Mouse (Mus musculus): ENCODE measurements at regions not wholly inside any gene's neighbourhood (a gene's known extent, or its start where the extent isn't known, plus 50 kb on each side); places are given as distances from the start of the nearest gene placed in this dataset.
A peak's percentile ranks its signal among the peaks of the same experiment; 100 is the strongest.

GRCm38 (mm10) chr15:51110186-51110585 lies 2774.5 kb upstream of the Gm7489 start:
- Histone ChIP-seq H3K27ac (ENCODE audit: low read depth, low read length) (no peak overlapping the region), H3K4me1 (ENCODE audit: control insufficient read depth, insufficient read depth, low read length) (no peaks in the 10 kb centered on the region), H3K4me2 (ENCODE audit: low read depth) (no peak overlapping the region), H3K4me3 (ENCODE audit: low read depth, low read length) (no peak overlapping the region), H3K9ac (ENCODE audit: low read length) (no peak overlapping the region), H3K27me3 (ENCODE audit: control insufficient read depth, insufficient read depth, low read length) (no peaks in the 10 kb centered on the region), H3K36me3 (ENCODE audit: control insufficient read depth, insufficient read depth, low read length) (no peaks in the 10 kb centered on the region), H3K9me3 (ENCODE audit: control insufficient read depth, low read length) (no peaks in the 10 kb centered on the region)
- ATAC-seq (ENCODE audit: insufficient read depth, low FRiP score, low TSS enrichment) (no peak), DNase-seq (ENCODE audit: low spot score) (no peak)
- WGBS: 74% methylated on average over 3 of the region's 3 CpGs

DNA sequence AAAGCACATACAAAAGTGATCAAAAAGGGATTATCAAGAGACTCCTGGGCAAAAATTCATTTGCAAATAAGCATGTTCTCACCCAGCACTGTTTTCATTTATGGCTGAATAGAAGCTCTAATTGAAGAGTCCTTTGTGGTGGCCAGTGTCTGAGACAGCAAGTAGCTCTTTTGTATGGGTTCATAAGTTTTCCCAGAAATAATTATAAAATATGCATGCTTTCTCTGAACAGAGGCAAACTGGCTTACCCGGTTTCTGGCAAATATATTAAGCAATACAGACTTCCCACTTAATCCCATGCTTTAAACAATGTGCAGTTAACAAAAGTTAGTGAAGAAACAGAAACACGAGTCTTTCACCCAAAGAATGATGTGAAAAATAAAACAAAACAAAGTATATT lies 2758.8 kb upstream of the Gm7489 start:
- Histone ChIP-seq H3K27me3 (ENCODE audit: control insufficient read depth, insufficient read depth, low read length) (no peaks in the 10 kb centered on the region), H3K9ac (ENCODE audit: low read length) (no peak overlapping the region), H3K4me1 (ENCODE audit: control insufficient read depth, insufficient read depth, low read length) (no peaks in the 10 kb centered on the region), H3K36me3 (ENCODE audit: control insufficient read depth, insufficient read depth, low read length) (no peaks in the 10 kb centered on the region), H3K9me3 (ENCODE audit: control insufficient read depth, low read length) (no peaks in the 10 kb centered on the region), H3K4me2 (ENCODE audit: low read depth) (no peak overlapping the region), H3K4me3 (ENCODE audit: low read depth, low read length) (no peak overlapping the region), H3K27ac (ENCODE audit: low read depth, low read length) (no peak overlapping the region)
- ATAC-seq (ENCODE audit: insufficient read depth, low FRiP score, low TSS enrichment) (no peak), DNase-seq (ENCODE audit: low spot score) (no peak)
- WGBS: 87% methylated on average over 2 of the region's 2 CpGs

GRCm38 (mm10) chr15:51131017-51131416 lies 2753.7 kb upstream of the Gm7489 start:
- WGBS: 90% methylated on average over 4 of the region's 4 CpGs
- Histone ChIP-seq H3K4me3 (ENCODE audit: low read depth, low read length) (no peak overlapping the region), H3K4me1 (ENCODE audit: control insufficient read depth, insufficient read depth, low read length) (no peaks in the 10 kb centered on the region), H3K27ac (ENCODE audit: low read depth, low read length) (no peak overlapping the region), H3K9ac (ENCODE audit: low read length) (no peak overlapping the region), H3K36me3 (ENCODE audit: control insufficient read depth, insufficient read depth, low read length) (no peaks in the 10 kb centered on the region), H3K9me3 (ENCODE audit: control insufficient read depth, low read length) (no peaks in the 10 kb centered on the region), H3K27me3 (ENCODE audit: control insufficient read depth, insufficient read depth, low read length) (no peaks in the 10 kb centered on the region), H3K4me2 (ENCODE audit: low read depth) (no peak overlapping the region)
- DNase-seq (ENCODE audit: low spot score) (peak; percentile 12), ATAC-seq (ENCODE audit: insufficient read depth, low FRiP score, low TSS enrichment) (no peak)

- Histone ChIP-seq H3K9me3 (ENCODE audit: control insufficient read depth, low read length) (no peaks in the 10 kb centered on the region), H3K4me2 (ENCODE audit: low read depth) (no peak overlapping the region), H3K36me3 (ENCODE audit: control insufficient read depth, insufficient read depth, low read length) (no peaks in the 10 kb centered on the region), H3K4me1 (ENCODE audit: control insufficient read depth, insufficient read depth, low read length) (no peaks in the 10 kb centered on the region), H3K4me3 (ENCODE audit: low read depth, low read length) (no peak overlapping the region), H3K27me3 (ENCODE audit: control insufficient read depth, insufficient read depth, low read length) (no peaks in the 10 kb centered on the region), H3K9ac (ENCODE audit: low read length) (no peak overlapping the region), H3K27ac (ENCODE audit: low read depth, low read length) (no peak overlapping the region)
- ATAC-seq (ENCODE audit: insufficient read depth, low FRiP score, low TSS enrichment): no peak
- WGBS: 69% methylated on average over 1 of the region's 1 CpGs
- no peak for DNase-seq (ENCODE audit: low spot score)
These were observed 2748.6 kb upstream of the Gm7489 start for GRCm38 (mm10) chr15:51136121-51136520.

- WGBS: 83% methylated on average over 4 of the region's 4 CpGs
- no peak overlapping the region for H3K4me2 ChIP-seq (ENCODE audit: low read depth)
- H3K9me3 ChIP-seq (ENCODE audit: control insufficient read depth, low read length): no peaks in the 10 kb centered on the region
- no peak overlapping the region for H3K27ac ChIP-seq (ENCODE audit: low read depth, low read length)
- no peak overlapping the region for H3K9ac ChIP-seq (ENCODE audit: low read length)
- H3K36me3 ChIP-seq (ENCODE audit: control insufficient read depth, insufficient read depth, low read length): no peaks in the 10 kb centered on the region
- no peak for ATAC-seq (ENCODE audit: insufficient read depth, low FRiP score, low TSS enrichment)
- H3K27me3 ChIP-seq (ENCODE audit: control insufficient read depth, insufficient read depth, low read length): no peaks in the 10 kb centered on the region
- DNase-seq (ENCODE audit: low spot score): no peak
- H3K4me1 ChIP-seq (ENCODE audit: control insufficient read depth, insufficient read depth, low read length): no peaks in the 10 kb centered on the region
- H3K4me3 ChIP-seq (ENCODE audit: low read depth, low read length): no peak overlapping the region
These were observed 2745.2 kb upstream of the Gm7489 start for GRCm38 (mm10) chr15:51139507-51139906.

- H3K27ac ChIP-seq (ENCODE audit: low read depth, low read length): no peak overlapping the region
- H3K9me3 ChIP-seq (ENCODE audit: control insufficient read depth, low read length): no peaks in the 10 kb centered on the region
- no peak for ATAC-seq (ENCODE audit: insufficient read depth, low FRiP score, low TSS enrichment)
- H3K27me3 ChIP-seq (ENCODE audit: control insufficient read depth, insufficient read depth, low read length): no peaks in the 10 kb centered on the region
- H3K4me3 ChIP-seq (ENCODE audit: low read depth, low read length): no peak overlapping the region
- no peaks in the 10 kb centered on the region for H3K4me1 ChIP-seq (ENCODE audit: control insufficient read depth, insufficient read depth, low read length)
- no peaks in the 10 kb centered on the region for H3K36me3 ChIP-seq (ENCODE audit: control insufficient read depth, insufficient read depth, low read length)
- WGBS: 81% methylated on average over 1 of the region's 1 CpGs
- no peak for DNase-seq (ENCODE audit: low spot score)
- no peak overlapping the region for H3K4me2 ChIP-seq (ENCODE audit: low read depth)
- H3K9ac ChIP-seq (ENCODE audit: low read length): no peak overlapping the region
These were observed 2710.6 kb upstream of the Gm7489 start for GRCm38 (mm10) chr15:51173976-51174620.

GRCm38 (mm10) chr15:51176466-51176865 lies 2708.2 kb upstream of the Gm7489 start:
- WGBS: 65% methylated on average over 2 of the region's 2 CpGs
- no peak for ATAC-seq (ENCODE audit: insufficient read depth, low FRiP score, low TSS enrichment)
- Histone ChIP-seq H3K4me2 (ENCODE audit: low read depth) (no peak overlapping the region), H3K27me3 (ENCODE audit: control insufficient read depth, insufficient read depth, low read length) (no peaks in the 10 kb centered on the region), H3K9ac (ENCODE audit: low read length) (no peak overlapping the region), H3K9me3 (ENCODE audit: control insufficient read depth, low read length) (no peaks in the 10 kb centered on the region), H3K27ac (ENCODE audit: low read depth, low read length) (no peak overlapping the region), H3K4me1 (ENCODE audit: control insufficient read depth, insufficient read depth, low read length) (no peaks in the 10 kb centered on the region), H3K36me3 (ENCODE audit: control insufficient read depth, insufficient read depth, low read length) (no peaks in the 10 kb centered on the region), H3K4me3 (ENCODE audit: low read depth, low read length) (no peak overlapping the region)
- no peak for DNase-seq (ENCODE audit: low spot score)

DNA sequence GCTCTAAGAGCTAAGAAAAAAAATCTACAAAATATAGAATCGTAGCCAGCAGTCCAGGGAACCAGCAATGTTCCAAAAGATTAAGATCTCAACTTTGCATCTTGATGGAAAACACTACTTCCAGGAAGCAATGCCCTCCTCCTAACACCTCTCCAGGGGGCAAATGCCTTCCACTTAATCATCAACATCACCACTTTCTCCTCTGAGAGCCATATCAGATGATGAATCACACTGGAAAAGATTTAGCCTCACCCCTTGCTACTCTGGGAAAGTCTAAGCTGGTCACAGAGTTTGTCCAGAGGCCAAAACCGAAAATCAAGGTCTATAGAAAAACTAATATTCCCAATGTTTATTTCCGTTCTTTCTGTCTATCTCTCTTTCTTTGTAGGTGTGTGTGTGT lies 2695.6 kb upstream of the Gm7489 start:
- Histone ChIP-seq H3K9ac (ENCODE audit: low read length) (no peak overlapping the region), H3K4me3 (ENCODE audit: low read depth, low read length) (no peak overlapping the region), H3K4me1 (ENCODE audit: control insufficient read depth, insufficient read depth, low read length) (no peaks in the 10 kb centered on the region), H3K9me3 (ENCODE audit: control insufficient read depth, low read length) (no peaks in the 10 kb centered on the region), H3K4me2 (ENCODE audit: low read depth) (no peak overlapping the region), H3K27ac (ENCODE audit: low read depth, low read length) (no peak overlapping the region), H3K27me3 (ENCODE audit: control insufficient read depth, insufficient read depth, low read length) (no peaks in the 10 kb centered on the region), H3K36me3 (ENCODE audit: control insufficient read depth, insufficient read depth, low read length) (no peaks in the 10 kb centered on the region)
- DNase-seq (ENCODE audit: low spot score) (no peak), ATAC-seq (ENCODE audit: insufficient read depth, low FRiP score, low TSS enrichment) (no peak)
- WGBS: 83% methylated on average over 3 of the region's 3 CpGs

- ATAC-seq (ENCODE audit: insufficient read depth, low FRiP score, low TSS enrichment): no peak
- Histone ChIP-seq H3K4me2 (ENCODE audit: low read depth) (no peak overlapping the region), H3K9me3 (ENCODE audit: control insufficient read depth, low read length) (no peaks in the 10 kb centered on the region), H3K4me3 (ENCODE audit: low read depth, low read length) (no peak overlapping the region), H3K27me3 (ENCODE audit: control insufficient read depth, insufficient read depth, low read length) (no peaks in the 10 kb centered on the region), H3K9ac (ENCODE audit: low read length) (no peak overlapping the region), H3K27ac (ENCODE audit: low read depth, low read length) (no peak overlapping the region), H3K36me3 (ENCODE audit: control insufficient read depth, insufficient read depth, low read length) (no peaks in the 10 kb centered on the region), H3K4me1 (ENCODE audit: control insufficient read depth, insufficient read depth, low read length) (no peaks in the 10 kb centered on the region)
- no peak for DNase-seq (ENCODE audit: low spot score)
- WGBS: 42% methylated on average over 4 of the region's 4 CpGs
These were observed 2687.1 kb upstream of the Gm7489 start for GRCm38 (mm10) chr15:51197466-51198158.

All from neural tube, embryonic 11.5 days (tissue).